Mouse (Mus musculus) liver, postnatal 0 days (tissue): ENCODE measurements around the gene Tomm20l.

Experiments
- CTCF ChIP-seq: sonication (generic); IDR thresholded peaks from 2 replicates; pipeline ENCODE4 v1.5.1; 2016; ENCODE audit warnings: antibody characterized with exemption, low read depth
- EP300 ChIP-seq: IDR thresholded peaks from 2 replicates; pipeline ENCODE4 v1.6.1; 2016; ENCODE audit warnings: antibody characterized with exemption, low read depth, mild to moderate bottlenecking

DNA sequence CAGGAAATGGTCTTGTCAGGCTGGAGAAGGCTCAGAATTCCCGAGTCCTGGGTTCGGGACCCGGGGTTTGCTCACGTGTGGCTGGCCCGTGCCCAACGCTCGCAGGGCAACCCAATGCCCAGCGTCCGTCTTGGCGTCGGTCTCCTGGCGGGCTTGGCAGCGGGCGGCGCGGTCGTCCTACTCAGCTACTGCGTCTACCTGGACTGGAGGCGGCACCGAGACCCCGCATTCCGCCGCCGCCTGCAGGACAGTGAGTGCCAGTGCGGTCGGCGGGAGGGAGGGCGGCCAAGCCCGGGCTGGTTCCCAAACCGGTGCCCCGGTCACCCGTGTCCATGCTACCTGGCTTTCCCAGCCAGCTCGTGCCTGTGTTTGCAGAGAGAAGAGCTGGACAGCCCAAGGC lies at the start of gene Tomm20l:
- TF ChIP-seq EP300 (no peak), CTCF (peak; percentile 45)
